Mouse (Mus musculus) kidney, embryonic 16.5 days (tissue): ENCODE measurements around the gene Taar7b. TPM values are rescaled to one million over a fixed set of nuclear protein-coding genes. Genes with fewer than 3 reads are reported as not detected.

Source experiments
- ATAC-seq: fragments of 200-750 bp; cut with Nextera tagmentation; 2 replicates; pipeline ENCODE4 v1.8.0; 2017; ENCODE audit warnings: moderate TSS enrichment; ENCODE audit not compliant: low FRiP score, low TSS enrichment
- H3K27ac ChIP-seq: fragments of 300-500 bp; sonication (generic); 2 replicates; pipeline ENCODE4 v1.5.1; 2014; ENCODE audit warnings: low read length
- H3K27me3 ChIP-seq: fragments of 300-500 bp; sonication (generic); 2 replicates; pipeline ENCODE4 v1.6.1; 2014; ENCODE audit warnings: low read length, control low read depth, mixed read lengths; ENCODE audit not compliant: insufficient read depth
- H3K36me3 ChIP-seq: fragments of 300-500 bp; sonication (generic); 2 replicates; pipeline ENCODE4 v1.6.1; 2014; ENCODE audit warnings: low read length, control low read depth, mixed read lengths; ENCODE audit not compliant: insufficient read depth
- H3K4me1 ChIP-seq: fragments of 300-500 bp; sonication (generic); 2 replicates; pipeline ENCODE4 v1.6.1; 2014; ENCODE audit warnings: low read length, control low read depth, mixed read lengths; ENCODE audit not compliant: insufficient read depth
- H3K4me2 ChIP-seq: fragments of 300-500 bp; sonication (generic); replicated peaks from 2 replicates; pipeline ENCODE4 v1.6.1; 2014; ENCODE audit warnings: low read depth, low read length
- H3K4me3 ChIP-seq: fragments of 300-500 bp; sonication (generic); 2 replicates; pipeline ENCODE4 v1.5.1; 2014; ENCODE audit warnings: mild to moderate bottlenecking, low read length
- H3K9ac ChIP-seq: fragments of 300-500 bp; sonication (generic); replicated peaks from 2 replicates; pipeline ENCODE4 v1.6.1; 2014; ENCODE audit warnings: low read length
- H3K9me3 ChIP-seq: fragments of 300-500 bp; sonication (generic); 2 replicates; pipeline ENCODE4 v1.6.1; 2016; ENCODE audit warnings: low read length, control low read depth
- WGBS: fragments of 180-500 bp; shearing (Covaris S2); extraction: QIAGEN DNeasy Blood & Tissue Kit; methylation state at CpG from one replicate; pipeline ENCODE4 v1.1.7; 2014; 5-methylcytosine and 5-hydroxymethylcytosine counted together
- polyA plus RNA-seq: library from polyadenylated mRNA; unstranded; fragments of >200 nt; fragmentation: Nextera tagmentation; extraction: Ambion mirVana; gene quantifications from 2 replicates; pipeline ENCODE4 v1.2.1, GENCODE M21; 2015

The Taar7b gene
- not detected in 2 replicates for polyA plus RNA-seq

DNA sequence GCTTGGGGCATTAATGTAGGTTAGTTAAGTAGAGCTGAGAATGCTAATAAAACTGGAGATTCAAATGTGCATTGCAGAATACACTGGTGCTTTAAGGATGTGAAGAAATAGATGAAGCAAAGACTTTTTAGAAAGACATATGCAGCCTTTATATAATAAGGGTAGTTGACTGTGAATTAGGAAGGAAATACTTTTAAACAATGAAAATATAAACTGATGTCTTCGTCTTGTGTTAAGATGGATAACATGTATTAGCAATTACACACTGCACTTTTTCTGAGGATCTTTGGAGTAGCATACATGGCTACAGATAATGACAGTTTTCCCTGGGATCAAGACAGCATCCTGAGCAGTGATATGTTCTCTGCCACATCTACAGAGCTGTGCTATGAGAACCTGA, at the start of gene Taar7b:
Gene Taar7b, plus strand, starts transcription at position 301 of the 400 bp plus-strand sequence.
- Histone ChIP-seq H3K36me3 (no peaks in the 10 kb centered on the region), H3K27ac (no peak within 1 kb of the TSS), H3K4me1 (no peaks in the 10 kb centered on the region), H3K27me3 (no peaks in the 10 kb centered on the region), H3K9me3 (no peaks in the 10 kb centered on the region), H3K4me3 (no peak within 1 kb of the TSS), H3K9ac (no peak within 1 kb of the TSS), H3K4me2 (no peak within 1 kb of the TSS)
- WGBS = 89% methylated on average over 1 of the region's 1 CpGs
- ATAC-seq = no peak

DNA sequence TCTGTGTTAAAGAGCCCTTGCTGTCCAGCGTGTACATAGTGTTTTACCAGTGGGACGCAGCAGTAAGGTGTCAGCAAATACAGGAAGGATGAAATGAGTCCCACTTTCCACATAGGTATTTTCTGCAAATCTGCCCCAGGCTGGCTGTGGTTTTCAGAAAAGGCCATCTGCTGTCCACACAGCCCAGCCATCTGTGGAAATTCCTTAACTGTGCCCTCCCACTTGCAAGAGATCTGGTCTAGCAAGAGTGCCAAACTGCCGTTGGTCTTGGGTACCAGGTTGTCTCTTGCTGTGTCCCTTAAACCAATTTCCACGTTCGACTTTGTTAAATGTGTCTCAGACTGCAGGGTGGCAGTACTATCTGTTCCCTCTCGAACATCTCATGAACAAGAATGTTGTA, 48.0 kb upstream of the Taar7b start:
- Histone ChIP-seq H3K27me3 (no peaks in the 10 kb centered on the region), H3K4me3 (no peak overlapping the region), H3K9me3 (no peaks in the 10 kb centered on the region), H3K4me1 (0 out of 2 replicates have a peak, but pooled peaks cover 2% of the 10 kb centered on the region), H3K9ac (no peak overlapping the region), H3K4me2 (no peak overlapping the region), H3K27ac (no peak overlapping the region), H3K36me3 (no peaks in the 10 kb centered on the region)
- ATAC-seq = no peak
- WGBS = 81% methylated on average over 6 of the region's 6 CpGs

DNA sequence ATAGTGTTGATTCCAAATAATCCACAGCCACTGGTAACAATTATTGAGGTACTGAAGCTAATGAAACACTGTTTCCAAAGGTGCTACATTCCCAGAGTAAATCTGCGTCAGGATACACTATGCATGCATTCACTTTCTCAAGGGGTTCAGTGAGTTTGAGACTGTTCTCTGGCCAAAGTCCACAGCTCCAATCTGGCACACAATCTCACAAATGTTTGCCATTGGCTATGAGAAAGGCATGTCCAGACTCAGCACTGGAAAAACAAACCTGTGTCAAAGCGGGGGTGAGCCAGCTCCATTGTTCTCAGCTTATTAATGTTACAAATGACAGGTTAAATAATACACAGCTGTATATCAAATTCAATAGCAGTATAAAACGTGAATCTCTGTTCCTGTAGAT, 40.7 kb upstream of the Taar7b start:
- Histone ChIP-seq H3K27me3 (no peaks in the 10 kb centered on the region), H3K9me3 (no peaks in the 10 kb centered on the region), H3K9ac (no peak overlapping the region), H3K27ac (no peak overlapping the region), H3K4me2 (no peak overlapping the region), H3K36me3 (no peaks in the 10 kb centered on the region), H3K4me1 (peaks cover 6% of the 10 kb centered on the region; the same call in 1 of the 2 replicates), H3K4me3 (no peak overlapping the region)
- peak; percentile 59; the same call in 1 of the 2 replicates for ATAC-seq
- WGBS = 21% methylated on average over 3 of the region's 3 CpGs

DNA sequence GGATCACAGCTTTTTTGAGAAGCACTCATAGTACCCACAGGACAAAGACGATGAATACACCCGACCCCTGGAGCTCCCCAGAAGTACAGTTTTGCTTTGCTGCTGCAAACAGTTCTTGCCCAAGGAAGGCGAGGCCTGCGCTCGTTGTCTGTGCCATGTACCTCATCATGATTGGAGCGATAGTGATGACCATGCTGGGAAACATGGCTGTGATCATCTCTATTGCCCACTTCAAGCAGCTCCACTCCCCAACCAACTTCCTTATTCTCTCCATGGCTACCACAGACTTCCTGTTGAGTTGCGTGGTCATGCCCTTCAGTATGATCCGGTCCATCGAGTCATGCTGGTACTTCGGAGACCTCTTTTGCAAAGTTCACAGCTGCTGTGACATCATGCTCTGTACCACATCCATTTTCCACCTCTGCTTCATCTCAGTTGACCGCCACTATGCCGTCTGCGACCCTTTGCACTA, 39.3 kb upstream of the Taar7b start, which contains the start of gene Taar4:
Gene Taar4, plus strand, starts transcription at position 51 of the 472 bp plus-strand sequence.
- ATAC-seq = no peak
- Histone ChIP-seq H3K4me1 (peaks cover 16% of the 10 kb centered on the region; the same call in 1 of the 2 replicates), H3K27ac (no peak within 1 kb of the TSS), H3K4me2 (no peak within 1 kb of the TSS), H3K9ac (no peak within 1 kb of the TSS), H3K36me3 (no peaks in the 10 kb centered on the region), H3K4me3 (no peak within 1 kb of the TSS), H3K27me3 (no peaks in the 10 kb centered on the region), H3K9me3 (no peaks in the 10 kb centered on the region)
- WGBS = 94% methylated on average over 13 of the region's 13 CpGs

DNA sequence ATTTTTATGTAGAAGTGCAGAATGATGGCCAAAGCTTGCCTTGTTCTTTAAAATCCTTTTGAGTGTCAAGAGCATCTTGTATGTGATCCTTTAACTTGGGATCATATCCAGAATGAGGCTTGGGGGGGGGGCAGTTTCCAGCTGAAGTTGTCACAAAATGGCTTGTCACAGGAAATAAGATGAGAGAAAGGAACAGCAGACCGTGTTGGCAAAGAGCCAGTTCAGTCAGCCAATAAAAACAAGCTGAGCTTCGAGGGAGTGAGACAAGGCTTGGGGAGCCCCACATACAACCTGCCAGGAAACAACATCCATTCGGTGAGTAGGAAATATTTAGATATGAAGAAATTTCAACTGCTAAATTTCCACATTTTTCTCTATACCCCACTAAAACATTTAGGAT, 36.3 kb upstream of the Taar7b start:
- H3K4me1 ChIP-seq = peaks cover 16% of the 10 kb centered on the region
- ATAC-seq = no peak
- no peak overlapping the region for H3K4me2 ChIP-seq
- H3K36me3 ChIP-seq = no peaks in the 10 kb centered on the region
- no peak overlapping the region for H3K9ac ChIP-seq
- H3K9me3 ChIP-seq = no peaks in the 10 kb centered on the region
- H3K27ac ChIP-seq = no peak overlapping the region
- H3K27me3 ChIP-seq = no peaks in the 10 kb centered on the region
- no peak overlapping the region for H3K4me3 ChIP-seq
- 22% methylated on average over 3 of the region's 3 CpGs for WGBS

DNA sequence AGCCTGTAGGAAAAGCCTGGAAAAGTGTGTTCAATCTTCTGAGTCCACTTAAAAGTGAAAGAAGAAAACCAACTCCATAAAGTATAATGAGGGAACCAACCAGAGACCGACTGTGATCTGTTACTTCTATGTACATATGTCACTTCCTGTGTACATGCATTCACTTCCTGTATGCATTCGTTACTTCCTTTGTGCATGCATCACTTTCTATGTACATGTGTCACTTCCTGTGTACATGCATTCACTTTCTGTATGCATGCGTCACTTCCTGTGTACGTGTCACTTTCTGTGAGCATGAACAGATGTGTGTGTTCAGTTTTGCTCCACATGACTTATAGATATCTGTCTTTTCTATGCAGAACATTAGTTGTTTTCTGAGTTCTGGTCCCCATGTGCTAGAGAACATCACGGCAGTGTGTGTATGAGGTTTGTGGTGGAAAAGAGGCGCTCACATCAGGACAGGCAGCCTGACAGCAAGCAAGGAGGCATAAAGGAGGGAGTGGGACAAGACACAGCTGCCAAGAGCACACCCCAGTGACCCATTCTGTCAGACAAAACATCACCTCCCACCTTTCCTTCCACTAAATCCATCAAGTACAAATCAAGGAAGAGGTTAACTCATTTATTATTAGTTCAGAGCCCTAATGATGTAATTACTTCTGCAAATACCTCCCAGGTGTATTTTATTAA, 34.7 kb upstream of the Taar7b start:
- peak; percentile 66; the same call in 1 of the 2 replicates for ATAC-seq
- no peak overlapping the region for H3K4me3 ChIP-seq
- WGBS = 52% methylated on average over 6 of the region's 6 CpGs
- H3K4me2 ChIP-seq = no peak overlapping the region
- H3K4me1 ChIP-seq = peaks cover 13% of the 10 kb centered on the region
- H3K27ac ChIP-seq = no peak overlapping the region
- no peaks in the 10 kb centered on the region for H3K9me3 ChIP-seq
- H3K27me3 ChIP-seq = no peaks in the 10 kb centered on the region
- no peaks in the 10 kb centered on the region for H3K36me3 ChIP-seq
- H3K9ac ChIP-seq = no peak overlapping the region

DNA sequence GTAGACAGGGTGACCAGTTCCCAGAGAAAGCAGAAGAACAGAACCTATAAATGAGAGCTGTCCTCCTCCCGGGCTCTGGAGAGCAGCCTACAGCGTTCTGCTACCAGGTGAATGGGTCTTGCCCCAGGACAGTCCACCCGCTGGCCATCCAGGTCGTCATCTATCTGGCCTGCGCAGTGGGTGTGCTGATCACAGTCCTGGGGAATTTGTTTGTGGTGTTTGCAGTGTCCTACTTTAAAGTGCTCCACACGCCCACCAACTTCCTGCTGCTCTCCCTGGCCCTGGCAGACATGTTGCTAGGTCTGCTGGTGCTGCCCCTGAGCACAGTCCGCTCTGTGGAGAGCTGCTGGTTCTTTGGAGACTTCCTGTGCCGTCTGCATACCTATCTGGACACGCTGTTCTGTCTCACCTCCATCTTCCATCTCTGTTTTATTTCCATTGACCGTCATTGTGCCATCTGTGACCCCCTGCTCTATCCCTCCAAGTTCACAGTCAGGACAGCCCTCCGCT, 29.0 kb upstream of the Taar7b start, which contains the start of gene Taar5:
Gene Taar5, plus strand, starts transcription at position 51 of the 510 bp plus-strand sequence.
- H3K27me3 ChIP-seq = no peaks in the 10 kb centered on the region
- H3K9ac ChIP-seq = no peak within 1 kb of the TSS
- no peak for ATAC-seq
- no peaks in the 10 kb centered on the region for H3K9me3 ChIP-seq
- no peak within 1 kb of the TSS for H3K27ac ChIP-seq
- no peak within 1 kb of the TSS for H3K4me2 ChIP-seq
- H3K4me3 ChIP-seq = no peak within 1 kb of the TSS
- no peaks in the 10 kb centered on the region for H3K36me3 ChIP-seq
- no peaks in the 10 kb centered on the region; the same call in 1 of the 2 replicates for H3K4me1 ChIP-seq
- WGBS = 88% methylated on average over 11 of the region's 11 CpGs

DNA sequence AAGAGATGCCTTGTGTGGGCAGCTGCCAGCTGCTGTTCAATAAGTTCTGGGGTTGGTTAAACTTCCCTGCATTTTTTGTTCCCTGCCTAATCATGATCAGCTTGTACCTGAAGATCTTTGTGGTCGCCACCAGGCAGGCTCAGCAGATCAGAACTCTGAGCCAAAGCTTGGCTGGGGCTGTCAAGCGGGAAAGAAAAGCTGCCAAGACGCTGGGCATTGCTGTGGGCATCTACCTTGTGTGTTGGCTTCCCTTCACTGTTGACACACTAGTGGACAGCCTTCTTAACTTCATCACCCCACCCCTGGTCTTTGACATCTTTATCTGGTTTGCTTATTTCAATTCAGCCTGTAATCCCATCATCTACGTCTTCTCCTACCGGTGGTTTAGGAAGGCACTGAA, 28.5 kb upstream of the Taar7b start:
- no peaks in the 10 kb centered on the region for H3K9me3 ChIP-seq
- H3K4me2 ChIP-seq = no peak overlapping the region
- 89% methylated on average over 5 of the region's 5 CpGs for WGBS
- no peak overlapping the region for H3K27ac ChIP-seq
- ATAC-seq = no peak
- H3K9ac ChIP-seq = no peak overlapping the region
- H3K27me3 ChIP-seq = no peaks in the 10 kb centered on the region
- H3K4me1 ChIP-seq = no peaks in the 10 kb centered on the region; the same call in 1 of the 2 replicates
- no peaks in the 10 kb centered on the region for H3K36me3 ChIP-seq
- H3K4me3 ChIP-seq = no peak overlapping the region

DNA sequence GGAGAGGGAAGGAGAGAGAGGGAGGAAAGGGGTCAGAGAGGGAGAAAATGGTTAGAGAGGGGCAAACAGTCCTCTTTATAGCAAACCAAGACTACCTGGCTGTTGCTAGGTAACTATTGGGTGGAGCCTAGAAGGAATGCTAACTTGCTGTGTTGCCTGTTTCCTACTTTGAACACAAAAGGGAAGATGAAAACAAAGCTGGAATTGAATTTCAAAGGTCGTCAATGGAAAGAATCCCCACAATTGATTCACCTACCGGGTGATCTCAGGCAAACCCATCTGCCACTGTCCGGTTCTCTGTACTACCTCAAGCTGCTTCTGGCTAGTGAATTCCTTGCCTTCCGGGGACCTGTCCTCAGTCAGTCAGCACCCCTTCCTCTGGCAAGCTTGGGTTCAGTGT, 21.8 kb upstream of the Taar7b start:
- no peaks in the 10 kb centered on the region for H3K9me3 ChIP-seq
- no peak for ATAC-seq
- H3K4me2 ChIP-seq = no peak overlapping the region
- H3K9ac ChIP-seq = no peak overlapping the region
- WGBS = 52% methylated on average over 4 of the region's 4 CpGs
- H3K36me3 ChIP-seq = no peaks in the 10 kb centered on the region
- H3K4me3 ChIP-seq = no peak overlapping the region
- H3K27me3 ChIP-seq = peaks cover 2% of the 10 kb centered on the region; the same call in 1 of the 2 replicates
- H3K4me1 ChIP-seq = no peaks in the 10 kb centered on the region
- H3K27ac ChIP-seq = no peak overlapping the region
